Mouse (Mus musculus) cerebellum, postnatal 14 days (tissue): Measurements from ENCODE around the gene Atp2c1.

Source experiments
- DNase-seq, 2 experiments: peaks; one replicate each; pipeline ENCODE4 v3.0.0; 2021; ENCODE audit warnings: mixed read lengths in 2 of 2

Atp2c1 gene

DNA sequence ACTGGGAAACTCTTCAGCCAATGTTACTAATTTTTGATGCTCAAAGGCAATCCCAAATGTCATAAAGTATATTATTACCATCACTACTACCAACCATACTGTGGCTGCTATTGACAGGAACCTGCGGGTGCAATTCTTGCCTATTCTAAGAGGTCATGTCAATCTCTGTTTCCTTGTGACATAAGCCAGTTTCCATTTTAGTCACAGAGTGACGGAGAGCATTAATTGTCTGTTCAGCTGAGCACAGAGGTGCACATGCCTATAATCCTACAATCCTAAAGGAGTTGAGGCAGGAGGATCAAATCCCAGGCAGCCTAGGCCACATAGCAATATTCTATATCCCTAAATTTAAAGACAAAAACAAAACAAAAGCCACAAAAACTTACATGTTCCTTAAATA is 164.9 kb downstream of the Atp2c1 start:
- no peak for DNase-seq
